ENCODE assay signal across 9 mouse cellular contexts in the genomic region with DNA sequence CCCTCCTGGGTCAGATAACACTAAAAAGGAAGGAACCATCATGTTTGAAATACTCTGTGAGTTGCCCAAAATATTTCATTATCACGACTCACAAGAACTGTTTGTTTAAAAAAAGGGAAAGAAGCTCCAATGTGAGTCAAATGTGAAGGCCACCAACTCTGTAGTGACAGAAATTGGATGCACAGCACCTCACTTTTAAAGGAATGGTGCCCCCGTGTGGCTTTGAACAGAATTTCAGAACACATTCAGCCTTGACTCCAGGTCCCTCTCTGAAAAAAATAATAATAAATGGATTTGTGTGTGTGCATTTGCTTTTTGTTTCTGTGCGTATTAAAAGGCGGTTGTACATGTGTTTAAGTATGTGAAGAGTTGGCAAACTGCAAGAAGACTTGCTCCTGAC.
DNase-seq lines count a peak whose midpoint lies in the region; ATAC-seq and TF ChIP-seq lines count a peak whose summit lies in the region.
"Had no signal": no experiment of that assay in that cellular context is flagged by ENCODE, and none has a peak within 500 bp of the region (broad histone marks: within the 10 kb centered on the region; RNA-seq: fewer than 3 reads in every experiment).

No protein-coding gene starts in this region.

- no peaks in the 10 kb centered on the region for H3K9me3 ChIP-seq in kidney, embryonic 16.5 days (ENCODE audit: low read length)
- H3K9me3 ChIP-seq: liver, embryonic 15.5 days had no signal

- no peak overlapping the region for H3K27ac ChIP-seq in kidney, embryonic 16.5 days (ENCODE audit: low read length)

- H3K36me3 ChIP-seq in kidney, embryonic 16.5 days (ENCODE audit: insufficient read depth, low read length): no peaks in the 10 kb centered on the region
- H3K36me3 ChIP-seq: liver, embryonic 15.5 days had no signal

- H3K4me2 ChIP-seq in kidney, embryonic 16.5 days (replicated peaks; ENCODE audit: low read depth, low read length): no peak overlapping the region
- H3K4me2 ChIP-seq: liver, embryonic 15.5 days had no signal

- peak; percentile 80 for TF ChIP-seq CTCF in Patski (IDR thresholded peaks at IDR 0.05)

- no peaks in the 10 kb centered on the region for H3K4me1 ChIP-seq in kidney, embryonic 16.5 days (ENCODE audit: insufficient read depth, low read length)

- CTCF ChIA-PET in Patski (lab: Charles Lee): interaction anchor here (0.7 to 1.1 kb wide), 3 partner anchors 9 to 341 kb away, joined by 3 to 4 read pairs (median 4); no protein-coding TSS in a partner anchor

- DNase-seq in kidney, adult 18-20 months: peak; percentile 65
- DNase-seq in Patski (ENCODE audit: low read depth, low spot score): no peak
- peak; percentile 84 to 87 for DNase-seq in cerebellum, postnatal 36 days
- peak; percentile 42 to 85 for DNase-seq in layer of hippocampus, adult 18-20 months (ENCODE audit: low spot score in 2 of 2)
- DNase-seq in lung, postnatal 10 days: peak; percentile 81
- DNase-seq in right cerebral cortex, postnatal 25 days: peak; percentile 47

- in situ Hi-C loops in Patski (cut with MboI; ENCODE audit: low pct_unique_long_range_greater_than_20kb): loop anchor here (25.0 kb wide), 1 partner anchor 618 kb away; no protein-coding TSS in a partner anchor

- H3K4me3 ChIP-seq in kidney, embryonic 16.5 days (ENCODE audit: low read length): no peak overlapping the region
- H3K4me3 ChIP-seq: liver, embryonic 15.5 days had no signal

- no peak for ATAC-seq in kidney, embryonic 16.5 days (ENCODE audit: low FRiP score, low TSS enrichment)
- ATAC-seq in Patski: no peak
- 0 out of 2 replicates have a peak, but pooled peaks have one; percentile 20 for ATAC-seq in granulocyte monocyte progenitor cell, adult 5-6 weeks (replicated peaks; ENCODE audit: poor library complexity, severe bottlenecking)

- H3K27me3 ChIP-seq in kidney, embryonic 16.5 days (ENCODE audit: insufficient read depth, low read length): no peaks in the 10 kb centered on the region
- H3K27me3 ChIP-seq in Patski: no peaks in the 10 kb centered on the region
- H3K27me3 ChIP-seq: liver, embryonic 15.5 days had no signal

- POLR2A ChIA-PET in Patski (lab: Charles Lee): no interaction called here

- 26% methylated on average over 4 of the region's 4 CpGs for WGBS in kidney, embryonic 16.5 days

- no peak overlapping the region for H3K9ac ChIP-seq in kidney, embryonic 16.5 days (replicated peaks; ENCODE audit: low read length)
- H3K9ac ChIP-seq: liver, embryonic 15.5 days had no signal
